In genomic region chr19:58455496-58456061, GRCm38 (mm10) we compare ENCODE assay signal across 8 mouse cellular contexts. TPM values are rescaled to one million over a fixed set of nuclear protein-coding genes. Genes with fewer than 3 reads are reported as not detected.
DNase-seq lines count a peak whose midpoint lies in the region; ATAC-seq and TF ChIP-seq lines count a peak whose summit lies in the region.

Gene Gfra1, minus strand, starts transcription at chr19:58455909.

- peak within 1 kb of the TSS; percentile 54 for H3K4me3 ChIP-seq in embryonic facial prominence, embryonic 15.5 days (replicated peaks)
- peak within 1 kb of the TSS; percentile 50 for H3K4me3 ChIP-seq in kidney, embryonic 14.5 days (ENCODE audit: low read length)
- H3K4me3 ChIP-seq in limb, embryonic 12.5 days (replicated peaks), result peak within 1 kb of the TSS; percentile 48
- H3K4me3 ChIP-seq in midbrain, embryonic 14.5 days (replicated peaks; ENCODE audit: low read depth, low read length), result peak within 1 kb of the TSS; percentile 51
- H3K4me3 ChIP-seq in thymus, adult 2 months (ENCODE audit: control insufficient read depth, insufficient read depth, low read length), result peak within 1 kb of the TSS; percentile 62

- DNase-seq in urinary bladder, postnatal 14 days (ENCODE audit: low spot score), result peak; percentile 36
- DNase-seq in urinary bladder, adult 2 months (ENCODE audit: low spot score), result no peak
- DNase-seq in heart, adult 9 months (ENCODE audit: low spot score in 2 of 2), result peak; percentile 26 to 31
- peak; percentile 83 for DNase-seq in midbrain, embryonic 14.5 days
- peak; percentile 42 for DNase-seq in thymus, adult 2 months

- peak within 1 kb of the TSS; percentile 34; the same call in 1 of the 2 replicates for H3K27ac ChIP-seq in embryonic facial prominence, embryonic 15.5 days (replicated peaks)
- peak within 1 kb of the TSS; percentile 38 for H3K27ac ChIP-seq in kidney, embryonic 14.5 days (ENCODE audit: low read depth, low read length)
- peak within 1 kb of the TSS; percentile 37; the same call in 1 of the 2 replicates for H3K27ac ChIP-seq in limb, embryonic 12.5 days
- peak within 1 kb of the TSS; percentile 81 for H3K27ac ChIP-seq in midbrain, embryonic 14.5 days (replicated peaks; ENCODE audit: low read depth, low read length)
- no peak within 1 kb of the TSS for H3K27ac ChIP-seq in thymus, adult 2 months (ENCODE audit: control insufficient read depth, insufficient read depth, low read length)

- 0 out of 2 replicates have a peak, but pooled peaks have one; percentile 26 for TF ChIP-seq CTCF in thymus, adult 2 months (IDR thresholded peaks at IDR 0.05; ENCODE audit: borderline replicate concordance, control insufficient read depth, extremely low read depth, insufficient read depth, low read length, poor library complexity)

- WGBS in embryonic facial prominence, embryonic 15.5 days, result under 1% methylated on average over 31 of the region's 31 CpGs
- WGBS in kidney, embryonic 14.5 days, result under 1% methylated on average over 31 of the region's 31 CpGs
- under 1% methylated on average over 31 of the region's 31 CpGs for WGBS in limb, embryonic 12.5 days
- under 1% methylated on average over 31 of the region's 31 CpGs for WGBS in midbrain, embryonic 14.5 days
- whole genome bisulfite sequencing in thymus, adult 2 months, result 1% methylated on average over 31 of the region's 31 CpGs

- no peaks in the 10 kb centered on the region for H3K36me3 ChIP-seq in embryonic facial prominence, embryonic 15.5 days
- no peaks in the 10 kb centered on the region for H3K36me3 ChIP-seq in kidney, embryonic 14.5 days (ENCODE audit: control insufficient read depth, insufficient read depth, low read length)
- no peaks in the 10 kb centered on the region for H3K36me3 ChIP-seq in limb, embryonic 12.5 days
- H3K36me3 ChIP-seq in midbrain, embryonic 14.5 days (ENCODE audit: control insufficient read depth, insufficient read depth, low read length), result no peaks in the 10 kb centered on the region
- H3K36me3 ChIP-seq in thymus, adult 2 months (ENCODE audit: control insufficient read depth, insufficient read depth, low read length), result no peaks in the 10 kb centered on the region

- ATAC-seq in embryonic facial prominence, embryonic 15.5 days (ENCODE audit: insufficient number of reproducible peaks, low FRiP score, low TSS enrichment, low read depth), result peak; percentile 53
- ATAC-seq in kidney, embryonic 14.5 days (ENCODE audit: low FRiP score, low TSS enrichment), result peak; percentile 51
- no peak for ATAC-seq in limb, embryonic 12.5 days (ENCODE audit: insufficient number of reproducible peaks, insufficient read depth, low FRiP score, low TSS enrichment, low read depth)
- peak; percentile 67 for ATAC-seq in midbrain, embryonic 14.5 days (ENCODE audit: low FRiP score, low TSS enrichment)

- H3K4me2 ChIP-seq in embryonic facial prominence, embryonic 15.5 days (replicated peaks), result peak within 1 kb of the TSS; percentile 97
- peak within 1 kb of the TSS; percentile 93 for H3K4me2 ChIP-seq in kidney, embryonic 14.5 days (replicated peaks; ENCODE audit: low read depth, low read length)
- peak within 1 kb of the TSS; percentile 84 for H3K4me2 ChIP-seq in limb, embryonic 12.5 days
- H3K4me2 ChIP-seq in midbrain, embryonic 14.5 days (ENCODE audit: low read length), result peak within 1 kb of the TSS; percentile 96

- H3K9ac ChIP-seq in embryonic facial prominence, embryonic 15.5 days, result peak within 1 kb of the TSS; percentile 35
- H3K9ac ChIP-seq in kidney, embryonic 14.5 days (ENCODE audit: low read depth, low read length), result peak within 1 kb of the TSS; percentile 67
- peak within 1 kb of the TSS; percentile 59 for H3K9ac ChIP-seq in limb, embryonic 12.5 days (replicated peaks)
- H3K9ac ChIP-seq in midbrain, embryonic 14.5 days (replicated peaks; ENCODE audit: low read length), result peak within 1 kb of the TSS; percentile 59

- no peak for TF ChIP-seq POLR2A in thymus, adult 2 months (IDR thresholded peaks at IDR 0.05; ENCODE audit: control insufficient read depth, extremely low read depth, insufficient read depth, low read length, poor library complexity)

- H3K27me3 ChIP-seq in embryonic facial prominence, embryonic 15.5 days, result peaks cover 55% of the 10 kb centered on the region
- 0 out of 2 replicates have a peak, but pooled peaks cover 4% of the 10 kb centered on the region for H3K27me3 ChIP-seq in kidney, embryonic 14.5 days (ENCODE audit: control insufficient read depth, insufficient read depth, low read length)
- peaks cover 76% of the 10 kb centered on the region for H3K27me3 ChIP-seq in limb, embryonic 12.5 days
- H3K27me3 ChIP-seq in midbrain, embryonic 14.5 days (ENCODE audit: control insufficient read depth, insufficient read depth, low read length), result no peaks in the 10 kb centered on the region
- H3K27me3 ChIP-seq in thymus, adult 2 months (ENCODE audit: control insufficient read depth, insufficient read depth, low read length), result no peaks in the 10 kb centered on the region; the same call in 1 of the 2 replicates

- no peaks in the 10 kb centered on the region for H3K9me3 ChIP-seq in embryonic facial prominence, embryonic 15.5 days (replicated peaks)
- no peaks in the 10 kb centered on the region for H3K9me3 ChIP-seq in kidney, embryonic 14.5 days (ENCODE audit: control insufficient read depth, low read length)
- no peaks in the 10 kb centered on the region for H3K9me3 ChIP-seq in limb, embryonic 12.5 days
- no peaks in the 10 kb centered on the region for H3K9me3 ChIP-seq in midbrain, embryonic 14.5 days (ENCODE audit: control insufficient read depth, low read length)

- H3K4me1 ChIP-seq in embryonic facial prominence, embryonic 15.5 days, result peaks cover 63% of the 10 kb centered on the region
- H3K4me1 ChIP-seq in kidney, embryonic 14.5 days (ENCODE audit: control insufficient read depth, insufficient read depth, low read length), result peaks cover 28% of the 10 kb centered on the region; the same call in 1 of the 2 replicates
- peaks cover 61% of the 10 kb centered on the region for H3K4me1 ChIP-seq in limb, embryonic 12.5 days (replicated peaks)
- H3K4me1 ChIP-seq in midbrain, embryonic 14.5 days (ENCODE audit: control insufficient read depth, insufficient read depth, low read length), result peaks cover 49% of the 10 kb centered on the region
- peaks cover 35% of the 10 kb centered on the region for H3K4me1 ChIP-seq in thymus, adult 2 months (replicated peaks; ENCODE audit: control insufficient read depth, insufficient read depth, low read length)

RNA-seq across cellular contexts. Expression of gene Gfra1, which starts in this region (rescaled TPM):
- 4.7 and 6.4 TPM in 2 replicates for polyA plus RNA-seq in urinary bladder, adult 2 months (2012; rRNA removed)
- polyA plus RNA-seq in embryonic facial prominence, embryonic 15.5 days (2015; fragmentation: Nextera tagmentation; extraction: Ambion mirVana), result 55.4 and 64.7 TPM in 2 replicates
- polyA plus RNA-seq in kidney, embryonic 14.5 days (2014; fragmentation: Nextera tagmentation; extraction: Ambion mirVana), result 38.1 and 70.1 TPM in 2 replicates
- 15.5 and 17.0 TPM in 2 replicates for polyA plus RNA-seq in limb, embryonic 12.5 days (2016; fragmentation: Nextera tagmentation; extraction: Ambion mirVana)
- 34.7 and 40.5 TPM in 2 replicates for polyA plus RNA-seq in midbrain, embryonic 14.5 days (2014; fragmentation: Nextera tagmentation; extraction: Ambion mirVana)
- polyA plus RNA-seq in thymus, adult 2 months (2012; rRNA removed), result 6.1 and 7.0 TPM in 2 replicates
